Mouse (Mus musculus) stomach, embryonic 14.5 days (tissue): Measurements from ENCODE around the gene Rnf111. TPM values are rescaled to one million over a fixed set of nuclear protein-coding genes. Genes with fewer than 3 reads are reported as not detected.
"Not testable (repeated sequence)": the region's sequence is repeated elsewhere in the genome, so short reads cannot be mapped to it uniquely, and the experiment has no call there.

Source experiments
- ATAC-seq: fragments of 200-750 bp; cut with Nextera tagmentation; 2 replicates; pipeline ENCODE4 v1.8.0; 2017; ENCODE audit warnings: low read depth, moderate TSS enrichment; ENCODE audit not compliant: insufficient number of reproducible peaks, insufficient read depth, low FRiP score
- H3K27ac ChIP-seq: fragments of 300-500 bp; sonication (generic); 2 replicates; pipeline ENCODE4 v1.5.1; 2014; ENCODE audit warnings: mild to moderate bottlenecking, low read length, moderate library complexity, mixed read lengths
- H3K27me3 ChIP-seq: fragments of 300-500 bp; sonication (generic); 2 replicates; pipeline ENCODE4 v1.6.1; 2014; ENCODE audit warnings: low read length, control low read depth, mixed read lengths; ENCODE audit not compliant: control insufficient read depth, insufficient read depth
- H3K36me3 ChIP-seq: fragments of 300-500 bp; sonication (generic); 2 replicates; pipeline ENCODE4 v1.6.1; 2014; ENCODE audit warnings: mild to moderate bottlenecking, control low read depth, low read length, moderate library complexity, mixed read lengths; ENCODE audit not compliant: control insufficient read depth, insufficient read depth
- H3K4me1 ChIP-seq: fragments of 300-500 bp; sonication (generic); 2 replicates; pipeline ENCODE4 v1.6.1; 2014; ENCODE audit warnings: low read length, control low read depth, mixed read lengths; ENCODE audit not compliant: control insufficient read depth, insufficient read depth
- H3K4me2 ChIP-seq: fragments of 300-500 bp; sonication (generic); replicated peaks from 2 replicates; pipeline ENCODE4 v1.6.1; 2014; ENCODE audit warnings: low read depth, low read length, control low read depth
- H3K4me3 ChIP-seq: fragments of 300-500 bp; sonication (generic); 2 replicates; pipeline ENCODE4 v1.5.1; 2014; ENCODE audit warnings: low read depth, low read length, control low read depth
- H3K9ac ChIP-seq: fragments of 300-500 bp; sonication (generic); replicated peaks from 2 replicates; pipeline ENCODE4 v1.6.1; 2014; ENCODE audit warnings: low read depth, mild to moderate bottlenecking, control low read depth, low read length, moderate library complexity, mixed read lengths
- H3K9me3 ChIP-seq: fragments of 300-500 bp; sonication (generic); 2 replicates; pipeline ENCODE4 v1.6.1; 2016; ENCODE audit warnings: low read depth, low read length, control low read depth; ENCODE audit not compliant: control insufficient read depth
- WGBS: fragments of 180-500 bp; shearing (Covaris S2); extraction: QIAGEN DNeasy Blood & Tissue Kit; methylation state at CpG from one replicate; pipeline ENCODE4 v1.1.7; 2014; 5-methylcytosine and 5-hydroxymethylcytosine counted together
- polyA plus RNA-seq: library from polyadenylated mRNA; unstranded; fragments of >200 nt; fragmentation: Nextera tagmentation; extraction: Ambion mirVana; gene quantifications from 2 replicates; pipeline ENCODE4 v1.2.1, GENCODE M21; 2014

The Rnf111 gene
- polyA plus RNA-seq: 29.8 and 32.0 TPM in 2 replicates

DNA sequence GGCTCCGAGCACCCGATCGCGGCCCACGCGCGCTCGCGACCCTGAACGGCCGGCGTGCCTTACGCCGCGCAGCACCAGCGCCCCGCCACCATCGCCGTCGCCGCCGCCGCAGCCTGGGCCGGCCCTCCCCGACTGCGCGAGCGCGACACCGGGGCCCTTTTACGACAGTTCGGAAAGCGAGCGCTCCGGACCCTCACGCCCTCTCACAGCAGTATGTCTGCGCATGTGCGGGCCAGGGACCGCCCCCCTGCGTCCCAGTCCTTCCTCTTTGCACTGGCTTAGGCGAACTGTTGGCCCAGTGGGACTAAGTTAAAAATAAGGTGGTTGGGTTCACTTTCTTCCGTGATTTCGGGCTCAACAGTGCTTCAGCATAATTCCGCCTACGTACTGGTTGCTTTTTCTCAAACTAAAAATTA lies at the start of gene Rnf111:
Rnf111 (minus strand) TSS at position 100 of the 416 bp plus-strand sequence.
- H3K4me2 ChIP-seq: peak within 1 kb of the TSS; percentile 47
- peak within 1 kb of the TSS; percentile 95 for H3K9ac ChIP-seq
- WGBS: under 1% methylated on average over 45 of the region's 45 CpGs
- peaks cover 4% of the 10 kb centered on the region for H3K4me1 ChIP-seq
- no peaks in the 10 kb centered on the region for H3K27me3 ChIP-seq
- ATAC-seq: peak; percentile 97
- no peaks in the 10 kb centered on the region for H3K36me3 ChIP-seq
- H3K27ac ChIP-seq: peak within 1 kb of the TSS; percentile 98
- H3K9me3 ChIP-seq: no peaks in the 10 kb centered on the region
- peak within 1 kb of the TSS; percentile 96 for H3K4me3 ChIP-seq

DNA sequence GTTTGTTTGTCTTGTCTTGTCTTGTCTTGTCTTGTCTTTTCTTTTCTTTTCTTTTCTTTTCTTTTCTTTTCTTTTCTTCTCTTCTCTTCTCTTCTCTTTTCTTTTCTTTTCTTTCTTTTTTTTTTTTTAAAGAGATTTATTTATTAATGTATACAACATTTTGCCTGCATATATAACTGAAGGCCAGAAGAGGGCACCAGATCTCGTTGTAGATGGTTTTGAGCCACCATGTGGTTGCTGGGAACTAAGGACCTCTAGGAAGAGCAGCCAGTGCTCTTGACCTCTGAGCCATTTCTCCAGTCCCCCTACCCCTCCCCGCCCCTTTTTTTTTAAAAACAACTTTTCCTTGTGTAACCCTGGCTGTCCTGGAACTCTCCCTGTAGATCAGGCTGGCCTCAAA lies 48.7 kb upstream of the Rnf111 start:
- H3K9me3 ChIP-seq, H3K4me2 ChIP-seq, H3K4me3 ChIP-seq, H3K4me1 ChIP-seq, H3K27me3 ChIP-seq, ATAC-seq, H3K9ac ChIP-seq, H3K27ac ChIP-seq, H3K36me3 ChIP-seq: not testable (repeated sequence)
- WGBS: 86% methylated on average over 2 of the region's 2 CpGs

DNA sequence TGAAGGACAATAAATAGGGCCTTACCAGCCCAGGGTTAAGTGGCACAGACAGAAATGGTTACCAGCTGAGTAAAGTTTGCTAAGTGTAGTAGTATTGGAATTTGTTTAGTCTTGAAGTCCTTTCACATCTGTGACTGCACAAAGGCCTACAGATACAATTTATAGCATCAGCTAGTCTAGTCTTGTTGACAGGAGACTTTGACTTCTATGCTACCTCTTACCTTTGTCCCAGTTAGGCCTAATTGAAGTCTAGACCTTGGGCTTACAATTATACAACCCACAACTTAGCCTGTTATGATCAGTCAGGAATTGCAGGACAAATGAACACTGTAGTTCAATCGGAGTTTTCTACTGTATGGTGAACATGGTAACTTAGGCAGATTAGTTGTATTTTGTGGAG lies 48.0 kb upstream of the Rnf111 start:
- 88% methylated on average over 1 of the region's 1 CpGs for WGBS
- Histone ChIP-seq H3K4me2 (no peak overlapping the region), H3K9ac (no peak overlapping the region), H3K27ac (no peak overlapping the region), H3K36me3 (peaks cover 5% of the 10 kb centered on the region; the same call in 1 of the 2 replicates), H3K27me3 (no peaks in the 10 kb centered on the region), H3K4me1 (no peaks in the 10 kb centered on the region), H3K9me3 (peaks cover 4% of the 10 kb centered on the region; the same call in 1 of the 2 replicates), H3K4me3 (no peak overlapping the region)
- ATAC-seq: no peak

DNA sequence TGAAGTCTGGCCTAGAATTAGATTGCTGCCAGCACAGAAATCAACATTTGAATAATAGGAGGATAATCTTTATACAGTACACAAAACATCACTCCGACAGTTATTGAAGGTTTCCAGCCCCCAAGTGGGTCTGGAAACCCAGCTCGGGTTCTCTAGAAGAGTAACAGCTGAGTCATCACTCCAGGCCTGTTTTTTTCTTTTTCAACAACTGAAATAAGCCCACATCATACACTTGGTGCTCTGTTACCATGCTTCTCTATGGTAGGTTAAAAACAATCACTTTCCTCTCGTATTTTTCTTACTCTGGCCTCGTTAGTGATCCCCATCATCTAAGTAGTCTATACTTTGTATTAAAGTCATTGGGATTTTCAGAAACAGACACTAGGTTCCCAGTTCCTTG lies 44.8 kb upstream of the Rnf111 start:
- Histone ChIP-seq H3K9me3 (peaks cover 4% of the 10 kb centered on the region; the same call in 1 of the 2 replicates), H3K36me3 (peaks cover 5% of the 10 kb centered on the region; the same call in 1 of the 2 replicates), H3K4me2 (no peak overlapping the region), H3K27ac (no peak overlapping the region), H3K4me3 (no peak overlapping the region), H3K4me1 (peaks cover 8% of the 10 kb centered on the region; the same call in 1 of the 2 replicates), H3K9ac (no peak overlapping the region), H3K27me3 (no peaks in the 10 kb centered on the region)
- 73% methylated on average over 4 of the region's 4 CpGs for WGBS
- ATAC-seq: no peak

DNA sequence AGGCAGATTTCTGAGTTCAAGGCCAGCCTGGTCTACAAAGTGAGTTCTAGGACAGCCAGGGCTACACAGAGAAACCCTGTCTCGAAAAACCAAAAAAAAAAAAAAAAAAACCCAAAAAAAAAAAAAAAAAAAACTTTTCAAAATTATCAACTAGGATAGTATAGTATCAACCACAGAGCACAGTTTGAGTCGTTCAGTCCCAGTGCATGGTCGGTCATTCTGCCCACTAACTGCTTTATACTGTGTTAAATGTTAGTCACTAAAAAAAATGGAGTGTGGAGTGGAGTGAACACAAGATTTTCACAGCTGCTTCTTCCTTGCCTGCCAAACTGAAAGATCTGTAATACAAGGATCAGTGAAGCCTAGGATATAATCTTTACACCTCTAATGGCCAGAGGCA lies 43.1 kb upstream of the Rnf111 start:
- H3K4me1 ChIP-seq: peaks cover 11% of the 10 kb centered on the region; the same call in 1 of the 2 replicates
- not testable (repeated sequence) for H3K4me2 ChIP-seq, H3K27me3 ChIP-seq, H3K36me3 ChIP-seq, H3K4me3 ChIP-seq, ATAC-seq, H3K9ac ChIP-seq, H3K9me3 ChIP-seq, H3K27ac ChIP-seq
- 82% methylated on average over 2 of the region's 3 CpGs for WGBS

DNA sequence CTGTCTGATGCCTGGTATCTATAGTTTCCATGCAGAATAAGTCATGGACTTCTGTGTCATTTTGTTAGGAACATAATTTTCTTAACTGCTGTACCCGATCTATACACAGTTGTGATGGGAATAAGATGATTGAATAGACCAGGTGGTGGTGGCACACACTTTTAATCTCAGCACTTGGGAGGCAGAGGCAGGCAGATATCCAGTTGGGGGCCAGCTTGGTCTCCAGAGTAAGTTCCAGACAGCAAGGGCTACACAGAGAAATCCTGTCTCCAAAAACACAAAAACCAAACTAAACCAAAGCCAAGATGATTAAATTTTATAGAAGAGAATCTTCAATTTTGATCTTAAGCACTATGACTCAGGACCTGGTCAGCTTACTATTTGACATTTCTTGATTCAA lies 41.3 kb upstream of the Rnf111 start:
- peaks cover 12% of the 10 kb centered on the region; the same call in 1 of the 2 replicates for H3K4me1 ChIP-seq
- H3K9me3 ChIP-seq: no peaks in the 10 kb centered on the region
- H3K9ac ChIP-seq: no peak overlapping the region
- no peak overlapping the region for H3K4me3 ChIP-seq
- WGBS: 76% methylated on average over 1 of the region's 1 CpGs
- H3K36me3 ChIP-seq: no peaks in the 10 kb centered on the region; the same call in 1 of the 2 replicates
- no peak overlapping the region for H3K27ac ChIP-seq
- ATAC-seq: no peak
- H3K4me2 ChIP-seq: no peak overlapping the region
- H3K27me3 ChIP-seq: no peaks in the 10 kb centered on the region

DNA sequence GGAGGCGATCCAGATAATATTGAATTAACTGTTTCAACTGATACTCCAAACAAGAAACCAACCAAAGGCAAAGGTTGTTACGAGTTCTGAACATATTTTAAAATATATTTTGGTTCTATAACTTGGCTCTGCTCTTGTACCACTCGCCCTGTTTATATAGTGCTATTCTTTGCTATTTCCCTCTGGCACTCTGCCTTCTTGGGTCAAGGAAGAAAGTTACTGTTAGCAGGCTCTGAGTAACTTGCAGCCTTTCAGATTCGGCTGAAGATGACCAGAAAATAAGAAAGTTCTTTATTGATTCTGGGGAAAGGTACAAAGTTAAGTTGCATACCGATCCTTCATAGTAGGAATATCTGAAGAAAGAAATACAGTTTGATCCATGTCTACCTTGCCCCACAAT lies 40.5 kb upstream of the Rnf111 start:
- peak overlapping the region; percentile 77 for H3K9ac ChIP-seq

DNA sequence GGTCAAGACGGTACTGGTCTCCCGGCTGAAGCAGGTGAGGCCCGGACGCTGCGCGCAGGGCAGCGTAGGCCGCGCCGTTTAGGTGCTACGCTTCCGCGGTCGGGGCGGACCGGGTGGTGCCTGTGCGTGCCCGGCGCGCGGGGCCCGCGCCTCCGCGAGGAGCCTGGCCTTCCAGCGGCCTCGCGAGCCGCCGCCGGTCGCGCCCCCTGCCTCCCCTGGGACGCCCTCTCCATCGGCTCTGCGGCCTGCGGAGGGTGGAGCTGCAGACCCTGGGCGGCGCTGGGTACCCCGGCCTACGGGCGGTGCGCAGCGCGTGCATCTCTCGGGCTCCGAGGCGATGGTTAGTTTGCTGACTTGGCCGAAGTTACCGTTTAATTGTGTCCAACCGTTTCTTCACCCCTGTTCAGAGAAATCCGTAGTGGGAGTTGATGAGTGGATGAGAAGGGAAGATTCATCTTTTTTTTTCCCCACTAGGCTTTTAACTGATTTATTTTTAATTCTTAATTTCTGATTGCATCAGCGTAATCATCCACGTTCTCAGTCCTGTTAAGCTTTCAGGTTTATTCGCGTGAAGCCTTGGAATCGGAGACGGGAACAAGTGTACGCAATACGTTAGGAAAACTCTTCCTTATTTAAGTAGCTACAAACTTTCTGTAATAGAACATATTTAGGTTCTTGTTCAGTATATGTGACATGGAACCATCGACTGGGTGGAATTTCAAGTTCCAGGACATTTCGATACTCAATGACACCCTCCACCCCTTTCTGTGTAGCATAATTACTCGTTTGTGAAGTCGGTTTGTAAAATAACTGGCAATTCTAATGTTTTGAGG lies 39.7 kb upstream of the Rnf111 start:
- Histone ChIP-seq H3K4me3 (peak overlapping the region; percentile 79), H3K9ac (peak overlapping the region; percentile 77), H3K27ac (peak overlapping the region; percentile 97), H3K36me3 (no peaks in the 10 kb centered on the region; the same call in 1 of the 2 replicates), H3K4me2 (peak overlapping the region; percentile 80), H3K9me3 (no peaks in the 10 kb centered on the region), H3K27me3 (no peaks in the 10 kb centered on the region), H3K4me1 (peaks cover 12% of the 10 kb centered on the region; the same call in 1 of the 2 replicates)
- ATAC-seq: peak; percentile 66
- WGBS: 1% methylated on average over 60 of the region's 64 CpGs

More for the DNA sequence above, 40.5 kb upstream of the Rnf111 start:
- Histone ChIP-seq H3K9me3 (no peaks in the 10 kb centered on the region), H3K36me3 (no peaks in the 10 kb centered on the region; the same call in 1 of the 2 replicates), H3K27ac (no peak overlapping the region), H3K4me2 (peak overlapping the region; percentile 80), H3K4me3 (peak overlapping the region; percentile 79), H3K27me3 (no peaks in the 10 kb centered on the region), H3K4me1 (peaks cover 12% of the 10 kb centered on the region; the same call in 1 of the 2 replicates)
- WGBS: 52% methylated on average over 5 of the region's 5 CpGs
- ATAC-seq: no peak
